Mouse (Mus musculus) monocyte, adult 5-6 weeks (primary cell): ENCODE results near the gene Mb21d2. TPM values are rescaled to one million over a fixed set of nuclear protein-coding genes. Genes with fewer than 3 reads are reported as not detected.

ENCODE experiments used
- ATAC-seq: fragments of 153-309, 156-312 bp; replicated peaks from 2 replicates; pipeline ENCODE4 v1.8.0; 2017; ENCODE audit warnings: mild to moderate bottlenecking; ENCODE audit not compliant: low TSS enrichment, insufficient number of reproducible peaks, severe bottlenecking, poor library complexity, low FRiP score
- total RNA-seq: library from RNA; stranded (forward); fragments of 200-1000, 200-491, 200-594 nt; gene quantifications from 3 replicates; pipeline ENCODE4 v1.2.3, GENCODE M21; 2017

The Mb21d2 gene
- not detected in 3 replicates for total RNA-seq

DNA sequence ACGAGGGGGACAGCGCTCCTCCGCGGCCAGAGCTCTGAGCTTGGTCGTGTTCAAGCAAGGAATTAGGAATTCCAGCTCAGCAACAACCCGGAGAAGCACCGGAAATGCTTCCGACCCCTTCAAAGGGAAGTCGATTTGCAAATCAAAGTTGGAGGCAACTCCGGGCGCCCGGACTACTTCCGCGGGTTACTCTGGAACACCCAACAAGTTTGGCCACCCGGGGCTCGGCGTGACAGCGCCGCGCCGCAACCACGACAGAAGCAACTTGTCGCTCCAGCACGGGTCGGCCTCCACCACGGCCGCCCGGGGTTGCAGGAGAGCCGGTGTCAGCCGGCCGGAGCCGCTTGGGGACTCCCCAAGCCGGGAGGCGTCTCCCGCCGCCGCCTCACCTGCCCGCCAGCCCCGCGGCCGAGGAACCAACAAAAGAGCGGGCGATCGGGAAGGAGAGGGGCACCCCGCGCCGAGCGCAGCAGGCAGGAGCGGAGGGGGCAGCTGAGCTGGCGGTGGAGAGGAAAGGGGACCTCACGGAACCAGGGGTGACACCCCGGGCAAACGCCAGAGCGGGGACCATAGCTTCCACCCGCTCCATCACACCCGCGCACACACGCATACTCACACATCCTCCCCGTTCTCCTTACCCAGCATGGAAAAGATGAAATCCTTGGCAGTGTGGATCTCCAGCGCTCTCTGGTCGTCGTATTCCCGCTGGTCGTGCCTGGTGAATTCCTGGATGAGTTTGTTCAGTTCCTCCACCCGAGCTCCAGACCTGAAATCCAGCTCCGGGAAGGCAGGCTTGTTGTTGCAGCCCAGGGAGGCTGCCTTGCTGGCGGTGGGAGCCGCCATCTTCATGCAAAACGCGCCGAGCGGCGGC lies at the start of gene Mb21d2:
Gene Mb21d2, minus strand, starts transcription at position 859 of the 871 bp plus-strand sequence.
- ATAC-seq = no peak

DNA sequence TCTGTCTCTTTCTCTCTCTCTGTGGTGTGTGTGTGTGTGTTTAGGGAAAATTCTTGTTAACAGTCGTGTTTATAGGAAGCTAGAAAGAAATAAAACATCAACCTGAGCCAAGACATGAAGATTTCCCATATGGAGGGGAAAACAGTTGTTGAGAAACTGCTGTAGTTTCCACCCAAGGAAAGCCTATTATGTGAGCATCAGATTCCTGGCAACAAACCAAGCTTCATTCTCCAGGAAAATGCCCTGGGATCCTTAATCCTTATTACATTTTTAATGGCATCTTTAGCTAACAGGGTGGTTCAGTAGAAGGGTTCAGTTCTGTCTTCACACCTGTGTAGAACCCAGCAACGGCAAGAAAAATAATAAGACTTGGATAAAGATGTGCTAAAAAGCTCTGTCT lies 36.8 kb upstream of the Mb21d2 start:
- no peak for ATAC-seq

DNA sequence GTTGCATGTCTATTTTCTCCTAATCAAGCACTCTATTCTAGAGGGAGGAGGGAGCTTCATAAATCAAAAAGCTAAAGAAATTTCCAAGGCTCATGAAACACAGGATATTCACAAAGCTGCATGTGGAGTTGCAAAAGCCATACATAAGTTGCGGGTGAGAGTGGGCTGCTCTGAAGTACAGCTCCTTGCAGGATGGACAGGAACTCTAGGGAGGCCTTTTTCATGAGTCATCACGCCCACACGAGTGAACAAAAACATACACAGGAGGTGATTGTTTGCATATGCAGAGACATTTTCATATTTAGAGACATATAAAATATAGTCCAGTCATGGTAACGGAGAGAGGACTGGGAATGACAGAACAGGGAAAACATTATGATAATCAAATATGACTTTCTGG lies 34.6 kb upstream of the Mb21d2 start:
- ATAC-seq = no peak

DNA sequence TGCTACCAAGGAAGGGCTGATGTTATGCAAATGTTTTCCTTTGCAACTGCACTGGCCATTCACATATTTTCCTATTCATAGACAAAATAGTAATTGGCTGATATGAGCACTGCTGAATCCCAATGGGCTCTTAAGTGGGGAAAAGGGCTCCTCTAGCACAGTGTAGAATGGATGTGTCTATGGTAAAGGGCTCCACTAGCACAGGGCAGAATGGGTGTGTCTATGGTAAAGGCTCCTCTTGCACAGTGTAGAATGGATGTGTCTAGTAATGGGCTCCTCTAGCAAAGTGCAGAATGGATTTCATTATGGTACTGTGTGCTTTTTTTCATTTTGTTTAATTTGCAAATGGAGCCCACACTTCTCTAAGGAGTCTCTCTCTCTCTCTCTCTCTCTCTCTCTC lies 33.5 kb upstream of the Mb21d2 start:
- ATAC-seq = no peak

DNA sequence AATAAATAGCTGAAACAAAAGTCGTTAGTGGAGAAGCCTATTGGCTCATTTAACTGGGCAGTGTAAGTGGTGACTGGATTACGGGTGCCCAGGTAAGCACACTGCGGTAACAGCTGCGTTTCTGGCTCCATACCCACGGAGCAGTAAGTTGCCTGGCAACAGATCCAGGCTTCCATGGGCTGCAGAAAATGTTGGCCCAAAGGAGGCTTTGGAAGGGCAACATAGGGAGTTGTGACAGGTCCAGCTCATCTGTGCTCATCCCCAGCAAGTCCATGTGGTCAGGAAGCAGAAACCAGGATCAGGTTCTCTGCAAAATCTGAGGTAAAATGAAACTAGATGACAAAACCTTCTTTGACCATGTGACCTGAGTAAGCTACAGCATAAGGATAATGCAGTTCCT lies 20.3 kb upstream of the Mb21d2 start:
- no peak for ATAC-seq

DNA sequence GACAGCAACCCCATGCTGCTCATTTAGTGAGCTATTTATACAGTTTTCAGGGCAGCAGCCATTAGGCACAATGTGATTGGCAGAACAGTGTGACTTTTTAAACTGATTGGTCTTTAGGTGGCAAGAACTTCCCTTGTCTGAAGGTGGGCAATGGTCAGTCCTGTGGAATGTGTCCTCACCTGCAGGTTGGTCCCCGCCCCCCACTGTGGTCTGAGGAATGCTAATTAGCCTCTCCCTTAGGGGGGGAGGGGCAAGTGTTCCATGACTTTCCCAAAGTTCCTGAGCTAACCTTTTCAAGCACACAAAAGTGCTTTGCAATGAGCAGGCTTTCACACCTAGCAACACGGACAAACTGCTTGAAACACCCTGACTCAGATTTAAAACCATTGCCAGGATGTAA lies 13.8 kb upstream of the Mb21d2 start:
- no peak for ATAC-seq

DNA sequence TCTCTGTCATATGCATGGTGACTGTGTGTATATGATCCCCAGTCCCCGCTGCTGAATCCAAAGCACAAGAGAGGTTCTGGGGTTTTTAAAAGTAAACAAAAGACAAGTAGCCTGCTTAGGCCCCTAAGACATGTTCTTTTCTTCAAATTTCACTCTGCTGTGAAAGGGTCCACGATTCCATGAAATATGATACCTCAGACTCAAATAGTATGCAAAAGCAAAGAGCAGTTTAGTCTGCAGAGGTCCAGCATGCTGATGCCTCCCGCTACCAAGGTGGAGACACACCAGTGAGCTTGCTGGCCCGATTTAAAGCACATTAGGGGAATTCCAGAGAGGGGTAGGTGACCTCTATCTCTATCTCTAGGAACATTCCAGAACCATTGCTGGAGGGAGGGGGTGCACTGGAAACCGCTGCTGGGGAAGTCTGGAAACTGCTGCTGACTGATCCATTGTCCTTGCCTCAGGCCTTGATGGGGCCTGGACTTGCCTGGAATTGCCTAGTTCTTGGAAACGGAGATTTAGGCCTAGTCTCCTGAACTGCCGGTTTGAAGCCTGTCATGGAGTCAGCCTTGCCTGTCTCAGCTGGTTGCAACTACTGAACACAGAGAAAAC lies 6.8 kb upstream of the Mb21d2 start:
- ATAC-seq = no peak

DNA sequence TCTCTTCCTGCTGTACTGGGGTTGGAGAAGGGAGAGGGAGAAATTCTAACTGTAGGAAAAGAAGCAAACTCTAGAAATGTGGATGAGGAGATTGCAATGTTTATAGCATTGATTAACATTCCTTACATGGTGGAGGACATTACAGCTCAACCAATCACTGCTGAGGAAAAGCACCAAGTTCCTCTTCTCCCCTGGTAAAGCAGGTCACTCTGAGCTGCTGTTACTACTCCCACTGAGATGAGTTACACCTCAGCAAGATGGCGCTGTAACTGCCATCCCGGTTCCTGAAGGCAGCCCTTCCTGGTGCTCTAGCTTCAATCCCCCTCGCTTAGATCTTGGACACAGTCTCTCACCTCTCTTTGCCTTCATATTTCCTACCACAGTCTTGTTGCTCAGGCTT lies 6.2 kb upstream of the Mb21d2 start:
- ATAC-seq = no peak

DNA sequence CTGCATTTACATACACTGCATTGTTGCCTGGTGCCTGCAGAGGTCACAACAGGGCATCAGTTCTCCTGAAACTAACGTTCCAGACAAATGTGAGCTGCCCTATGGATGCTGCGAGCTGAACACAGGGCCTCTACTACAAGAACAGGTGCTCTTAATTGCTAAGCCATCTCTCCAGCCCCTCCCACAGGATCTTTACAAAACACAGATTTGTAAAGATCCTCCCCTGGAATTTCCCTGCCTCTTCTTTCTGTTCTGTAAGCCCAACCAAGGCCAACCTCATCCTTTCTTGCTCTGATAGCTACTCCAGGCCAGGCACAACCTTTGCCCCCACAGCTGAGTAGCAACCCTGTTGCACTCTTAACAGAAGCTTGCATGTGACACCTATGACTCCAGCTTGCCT lies 1.7 kb upstream of the Mb21d2 start:
- ATAC-seq = no peak

DNA sequence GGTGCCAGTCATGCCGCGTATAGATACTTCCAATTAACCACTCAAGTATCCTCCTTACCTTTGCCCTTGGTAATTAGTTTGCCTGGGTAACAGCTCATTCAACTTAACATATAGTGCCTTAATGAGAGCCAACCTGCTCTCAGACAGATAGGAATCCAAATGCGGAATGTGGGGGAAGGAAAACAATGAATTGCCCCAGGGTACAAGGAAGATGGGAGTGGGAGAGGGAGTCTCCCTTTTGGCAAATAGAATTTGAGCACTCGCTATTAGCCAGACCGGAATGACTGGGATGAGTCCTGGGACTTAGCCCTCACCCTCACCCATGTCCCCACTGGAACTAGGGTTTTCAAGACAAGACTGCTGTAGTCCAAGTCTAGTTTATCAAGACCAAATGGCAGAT lies 953 bp upstream of the Mb21d2 start:
- ATAC-seq = no peak

DNA sequence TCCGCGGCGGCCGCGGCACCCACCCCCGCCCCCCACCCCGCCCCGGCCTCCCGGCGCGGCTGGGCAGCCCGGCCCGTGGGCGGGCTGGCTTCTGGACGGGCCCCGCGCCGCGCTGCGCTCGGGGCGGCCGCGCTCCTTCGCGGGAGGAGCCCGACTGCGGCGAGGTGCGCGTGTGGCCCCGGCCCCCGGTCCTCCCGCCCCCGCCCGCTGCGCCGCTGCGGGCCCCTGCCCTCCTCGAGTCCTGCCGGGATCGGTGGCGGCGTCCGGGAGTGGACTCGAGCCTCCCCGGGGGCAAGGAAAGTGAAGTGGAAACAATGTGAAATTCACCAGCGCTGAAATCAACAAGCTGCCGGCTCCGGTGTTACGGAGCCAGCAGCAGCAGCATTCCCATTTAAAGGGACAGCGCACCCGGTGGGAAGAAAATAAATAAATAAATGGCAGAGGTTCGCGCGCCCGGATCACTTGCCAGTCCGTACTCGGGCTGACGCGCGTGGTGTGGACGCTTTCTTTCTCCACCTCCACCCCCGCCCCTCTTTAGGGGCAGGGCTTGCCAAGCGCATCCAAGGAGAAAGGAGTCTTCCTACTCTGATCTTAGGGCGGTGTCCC lies 316 bp upstream of the Mb21d2 start:
- ATAC-seq = no peak

DNA sequence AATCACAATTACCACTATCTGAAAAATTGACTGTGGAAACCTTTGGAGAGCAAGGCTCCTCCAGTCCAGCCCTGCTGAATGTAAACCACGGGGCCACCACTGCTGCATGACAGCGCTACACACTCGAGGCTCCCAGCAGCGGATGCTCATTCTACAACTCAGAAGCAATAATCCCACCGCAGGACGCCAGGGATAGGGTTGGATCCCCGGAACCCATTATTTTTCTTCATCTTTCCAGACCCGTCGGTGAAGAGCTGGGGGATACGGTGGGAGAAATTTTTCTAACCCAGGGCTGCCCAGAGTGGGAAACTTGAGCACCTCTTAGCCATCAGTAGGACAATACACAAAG lies 1.0 kb downstream of the Mb21d2 start:
- no peak for ATAC-seq

DNA sequence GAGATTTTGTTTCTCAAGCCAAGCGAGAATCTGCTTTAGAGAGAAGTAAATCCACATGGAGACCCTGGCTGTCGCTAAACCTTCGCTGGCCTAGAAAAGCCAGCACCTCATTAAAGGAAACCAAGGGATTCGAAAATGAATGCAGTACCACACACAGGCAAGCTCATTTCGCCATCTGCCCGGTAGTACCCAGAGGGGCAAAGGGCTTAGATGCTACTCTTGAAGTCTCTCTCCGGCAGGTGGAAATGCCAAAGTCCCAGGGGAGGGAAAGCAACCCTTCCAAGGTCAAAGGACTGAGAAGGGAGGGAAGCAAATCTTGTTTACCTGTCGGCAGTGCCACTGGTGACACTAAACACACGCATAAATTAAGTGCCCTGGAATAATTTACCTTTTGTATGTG lies 2.1 kb downstream of the Mb21d2 start:
- ATAC-seq = no peak

DNA sequence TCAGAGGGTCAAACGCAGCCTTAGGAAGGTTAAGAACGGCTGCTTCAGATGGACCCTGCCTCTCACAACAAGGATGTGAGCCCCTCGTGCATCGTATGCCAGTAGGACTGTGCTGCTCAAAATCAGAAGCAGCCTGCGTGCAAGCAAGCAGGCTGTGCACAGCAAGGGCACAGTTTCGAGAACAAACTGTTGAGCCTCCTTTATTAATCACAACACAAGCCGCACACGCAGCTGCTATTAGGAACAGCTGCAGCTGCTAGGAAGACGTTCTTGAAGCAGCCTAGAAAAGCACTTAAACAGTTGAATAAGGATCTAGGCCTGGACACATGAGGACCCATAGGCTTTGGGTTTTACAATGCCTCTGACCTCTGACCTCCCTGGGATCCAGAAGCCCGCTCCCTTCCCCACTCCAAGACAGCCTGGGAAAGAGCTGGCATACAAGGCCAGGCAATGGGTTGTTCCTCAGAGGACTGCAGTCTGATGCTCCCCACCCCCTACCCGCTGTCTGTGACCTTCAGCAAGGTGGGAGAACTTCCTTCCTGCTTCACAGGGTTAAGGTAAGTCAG lies 10.1 kb downstream of the Mb21d2 start:
- ATAC-seq = no peak

DNA sequence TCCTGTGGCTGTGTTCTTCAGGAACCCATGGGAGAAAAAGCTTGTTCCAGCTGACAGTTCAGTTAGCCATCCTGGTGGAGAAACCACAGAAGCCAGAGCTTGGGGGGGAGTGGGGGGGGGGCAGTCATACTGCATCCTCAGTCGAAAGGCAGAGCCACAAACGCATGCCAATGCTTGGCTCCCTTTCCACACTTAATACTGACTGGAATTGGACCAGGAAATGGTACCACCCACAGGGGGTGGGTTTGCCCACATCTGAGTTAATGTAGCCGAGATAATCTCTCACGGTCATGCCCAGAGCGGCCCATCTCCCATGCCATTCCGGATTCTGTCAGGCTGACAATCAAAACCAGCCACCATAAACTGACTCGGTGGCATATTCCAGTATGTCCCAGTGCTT lies 14.1 kb downstream of the Mb21d2 start:
- ATAC-seq = no peak

DNA sequence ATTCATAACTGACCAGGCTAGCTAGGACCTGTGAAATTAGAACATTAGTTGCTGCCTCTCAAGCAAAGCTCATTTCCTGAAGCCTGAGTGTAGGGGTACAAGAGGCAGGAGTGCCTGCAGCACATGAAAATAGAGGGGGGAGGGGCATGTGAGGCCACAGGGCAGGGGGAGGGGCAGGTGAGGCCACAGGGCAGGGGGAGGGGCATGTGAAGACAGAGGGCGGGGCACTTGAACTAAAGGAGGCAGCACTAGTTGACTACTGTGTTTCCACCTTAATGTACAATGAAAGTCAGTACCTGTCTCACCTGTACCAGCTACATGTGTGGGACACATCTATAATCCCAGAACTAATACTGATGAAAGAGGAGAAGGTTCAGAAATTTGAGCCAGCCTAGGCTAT lies 14.8 kb downstream of the Mb21d2 start:
- no peak for ATAC-seq

DNA sequence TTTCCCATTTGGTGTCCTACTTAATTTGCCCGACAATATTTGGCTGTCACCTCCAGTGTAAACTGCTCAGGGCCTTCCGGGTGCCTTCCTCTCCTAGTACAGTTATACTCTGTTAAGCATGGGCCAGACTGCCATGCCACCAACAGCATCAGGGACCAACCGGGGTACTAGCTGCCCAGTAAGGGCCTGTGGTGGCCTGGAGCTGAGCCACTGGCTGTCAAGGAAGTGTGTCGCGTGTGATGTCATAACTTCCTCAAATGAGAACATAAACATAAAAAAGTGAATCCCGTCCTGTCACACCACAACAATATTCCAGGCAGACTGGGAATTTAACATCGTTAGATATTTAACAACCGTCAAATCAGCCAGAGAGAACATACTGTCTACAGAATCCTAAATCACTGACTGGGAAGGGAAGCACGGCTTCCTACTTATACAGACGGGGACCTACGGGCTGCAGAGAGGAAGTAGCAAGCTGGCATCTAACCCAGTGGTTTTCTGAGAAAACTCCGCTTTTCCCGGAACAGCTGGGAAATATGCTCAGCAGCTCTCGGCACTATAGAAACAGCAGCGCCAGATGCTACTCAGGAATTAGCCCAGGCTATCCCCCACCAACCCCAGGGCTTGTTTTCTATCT lies 17.9 kb downstream of the Mb21d2 start:
- 0 out of 2 replicates have a peak, but pooled peaks have one; percentile 57 for ATAC-seq

DNA sequence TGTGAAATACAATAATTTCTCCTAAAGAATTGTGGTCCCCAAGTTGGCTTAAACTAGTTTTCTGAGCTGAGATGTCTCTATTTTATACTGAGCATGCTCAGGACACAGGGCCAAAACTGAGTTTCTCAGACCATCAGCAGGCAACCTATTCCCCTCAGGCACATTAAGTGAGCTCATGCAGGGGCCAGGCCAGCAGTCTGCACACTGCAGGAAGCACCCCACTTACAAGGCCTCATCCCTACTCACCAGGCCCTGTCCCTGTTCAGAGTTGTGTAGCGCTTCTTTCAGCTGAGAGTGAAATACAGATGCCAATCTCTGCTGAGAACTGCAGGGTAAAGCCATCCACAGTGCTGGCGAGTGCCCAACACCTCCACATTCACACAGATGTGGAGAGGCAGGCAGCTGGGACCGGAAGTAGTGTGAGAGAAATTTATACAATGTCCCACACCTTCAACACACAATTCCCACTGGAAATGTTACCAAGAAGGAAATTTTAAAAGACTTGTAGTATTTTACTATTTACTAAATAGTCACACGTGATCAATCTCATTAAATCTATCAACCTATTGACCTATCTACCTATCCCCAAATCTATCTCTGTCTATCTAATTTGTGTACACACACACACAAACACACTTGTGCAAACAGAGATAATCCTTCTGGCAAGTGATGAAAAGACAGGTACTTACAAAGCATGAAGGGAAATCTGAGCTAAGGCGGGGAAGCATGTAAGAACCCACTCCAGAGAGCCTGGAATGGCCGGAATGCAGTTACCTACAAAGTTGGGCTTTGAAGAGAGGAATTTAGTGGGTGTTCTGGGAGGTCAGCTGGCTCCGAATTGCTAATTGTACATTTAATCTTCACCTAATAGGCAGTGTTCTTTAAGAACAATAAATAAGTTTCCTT lies 22.9 kb downstream of the Mb21d2 start:
- no peak for ATAC-seq
